Mouse (Mus musculus) gonadal fat pad, adult 2 months (tissue): ENCODE measurements around the gene Srsf4. TPM values are rescaled to one million over a fixed set of nuclear protein-coding genes. Genes with fewer than 3 reads are reported as not detected.

ENCODE experiments used
- DNase-seq: peaks from one replicate; pipeline ENCODE4 v3.0.0-alpha.2; 2012; ENCODE audit warnings: low read depth
- polyA plus RNA-seq: library from polyadenylated mRNA; depleted of rRNA; stranded (reverse); fragments of >200 nt; gene quantifications from 2 replicates; pipeline ENCODE4 v1.2.3, GENCODE M21; 2012; rRNA removed

Gene Srsf4
- polyA plus RNA-seq: 27.3 and 39.8 TPM in 2 replicates

- DNase-seq: no peak
Measured at GRCm38 (mm10) chr4:131873293-131874168, at the start of gene Srsf4. Srsf4 (plus strand) TSS chr4:131873617.

- no peak for DNase-seq
Measured at GRCm38 (mm10) chr4:131824939-131825338, 48.5 kb upstream of the Srsf4 start.

- DNase-seq: no peak
Measured at GRCm38 (mm10) chr4:131825830-131826229, 47.6 kb upstream of the Srsf4 start.

- DNase-seq: no peak
Measured at GRCm38 (mm10) chr4:131826905-131827304, 46.5 kb upstream of the Srsf4 start.

GRCm38 (mm10) chr4:131829123-131829522 lies 44.3 kb upstream of the Srsf4 start:
- DNase-seq: no peak

GRCm38 (mm10) chr4:131831546-131832045 lies 41.8 kb upstream of the Srsf4 start:
- no peak for DNase-seq

- no peak for DNase-seq
Measured at GRCm38 (mm10) chr4:131832759-131833407, 40.5 kb upstream of the Srsf4 start.

- DNase-seq: no peak
Measured at GRCm38 (mm10) chr4:131833971-131834609, 39.3 kb upstream of the Srsf4 start.

GRCm38 (mm10) chr4:131836351-131836881 lies 37.0 kb upstream of the Srsf4 start:
- no peak for DNase-seq

GRCm38 (mm10) chr4:131836891-131837491 lies 36.4 kb upstream of the Srsf4 start:
- DNase-seq: no peak

- no peak for DNase-seq
Measured at GRCm38 (mm10) chr4:131837872-131838524, 35.4 kb upstream of the Srsf4 start, which contains the start of gene Ptpru. Ptpru (minus strand) TSS chr4:131838288.

- no peak for DNase-seq
Measured at GRCm38 (mm10) chr4:131843290-131843743, 30.1 kb upstream of the Srsf4 start, which contains the start of gene Mecr. Mecr (plus strand) TSS chr4:131843470.

GRCm38 (mm10) chr4:131845991-131846778 lies 27.2 kb upstream of the Srsf4 start:
- DNase-seq: no peak

GRCm38 (mm10) chr4:131848082-131848481 lies 25.3 kb upstream of the Srsf4 start:
- DNase-seq: no peak

- no peak for DNase-seq
Measured at GRCm38 (mm10) chr4:131849986-131850638, 23.3 kb upstream of the Srsf4 start.

GRCm38 (mm10) chr4:131854950-131855349 lies 18.5 kb upstream of the Srsf4 start:
- DNase-seq: no peak

- DNase-seq: no peak
Measured at GRCm38 (mm10) chr4:131860492-131861340, 12.7 kb upstream of the Srsf4 start.

GRCm38 (mm10) chr4:131861341-131861739 lies 12.1 kb upstream of the Srsf4 start:
- DNase-seq: no peak
